Mouse (Mus musculus): ENCODE measurements around the gene Sema4d.

- no peak for TF ChIP-seq GABPA (IDR thresholded peaks at IDR 0.05; ENCODE audit: insufficient replicate concordance, low read depth, low read length)
- TF ChIP-seq CTCF (conservative IDR thresholded peaks at IDR 0.05 in 1 of 2, IDR thresholded peaks at IDR 0.05 in 1 of 2; ENCODE audit: low read depth in 2 of 2, low read length in 2 of 2): no peak
Measured at GRCm38 (mm10) chr13:51840702-51841101, 47.2 kb upstream of the Sema4d start.

All from CH12.LX (cell line).